Mouse (Mus musculus) intestine, embryonic 14.5 days (tissue): ENCODE results near the gene Tsen2. TPM values are rescaled to one million over a fixed set of nuclear protein-coding genes. Genes with fewer than 3 reads are reported as not detected.

Experiments
- ATAC-seq: fragments of 200-750 bp; cut with Nextera tagmentation; replicated peaks from 2 replicates; pipeline ENCODE4 v1.8.0; 2017; ENCODE audit warnings: low read depth, moderate number of reproducible peaks, moderate TSS enrichment, moderate library complexity; ENCODE audit not compliant: low FRiP score, low TSS enrichment
- DNase-seq: peaks from one replicate; pipeline ENCODE4 v3.0.0-alpha.2; 2018; ENCODE audit warnings: low spot score
- H3K27ac ChIP-seq: fragments of 300-500 bp; sonication (generic); 2 replicates; pipeline ENCODE4 v1.5.1; 2014; ENCODE audit warnings: low read depth, mild to moderate bottlenecking, control low read depth
- H3K27me3 ChIP-seq: fragments of 300-500 bp; sonication (generic); replicated peaks from 2 replicates; pipeline ENCODE4 v1.6.1; 2014; ENCODE audit warnings: low read length, control low read depth; ENCODE audit not compliant: control insufficient read depth, insufficient read depth
- H3K36me3 ChIP-seq: fragments of 300-500 bp; sonication (generic); 2 replicates; pipeline ENCODE4 v1.6.1; 2014; ENCODE audit warnings: low read length, control low read depth; ENCODE audit not compliant: control insufficient read depth, insufficient read depth
- H3K4me1 ChIP-seq: fragments of 300-500 bp; sonication (generic); replicated peaks from 2 replicates; pipeline ENCODE4 v1.6.1; 2014; ENCODE audit warnings: low read length, control low read depth, mixed read lengths; ENCODE audit not compliant: control insufficient read depth, insufficient read depth
- H3K4me2 ChIP-seq: fragments of 300-500 bp; sonication (generic); 2 replicates; pipeline ENCODE4 v1.6.1; 2014; ENCODE audit warnings: low read length
- H3K4me3 ChIP-seq: fragments of 300-500 bp; sonication (generic); 2 replicates; pipeline ENCODE4 v1.5.1; 2014; ENCODE audit warnings: low read depth, low read length, control low read depth, mixed read lengths
- H3K9ac ChIP-seq: fragments of 300-500 bp; sonication (generic); 2 replicates; pipeline ENCODE4 v1.6.1; 2014; ENCODE audit warnings: mild to moderate bottlenecking, low read length
- H3K9me3 ChIP-seq: fragments of 300-500 bp; sonication (generic); 2 replicates; pipeline ENCODE4 v1.6.1; 2016; ENCODE audit warnings: low read length, control low read depth; ENCODE audit not compliant: control insufficient read depth
- WGBS: fragments of 180-500 bp; shearing (Covaris S2); extraction: QIAGEN DNeasy Blood & Tissue Kit; methylation state at CpG from one replicate; pipeline ENCODE4 v1.1.7; 2014; 5-methylcytosine and 5-hydroxymethylcytosine counted together
- polyA plus RNA-seq: library from polyadenylated mRNA; unstranded; fragments of >200 nt; fragmentation: Nextera tagmentation; extraction: Ambion mirVana; gene quantifications from 2 replicates; pipeline ENCODE4 v1.2.1, GENCODE M21; 2014

Tsen2 gene
- polyA plus RNA-seq = 32.3 and 32.6 TPM in 2 replicates

- Histone ChIP-seq H3K9ac (peak within 1 kb of the TSS; percentile 74), H3K4me3 (peak within 1 kb of the TSS; percentile 79), H3K27me3 (no peaks in the 10 kb centered on the region), H3K4me1 (peaks cover 10% of the 10 kb centered on the region; the same call in 1 of the 2 replicates), H3K36me3 (peaks cover 19% of the 10 kb centered on the region), H3K27ac (peak within 1 kb of the TSS; percentile 52; the same call in 1 of the 2 replicates), H3K9me3 (no peaks in the 10 kb centered on the region), H3K4me2 (peak within 1 kb of the TSS; percentile 71)
- ATAC-seq = peak; percentile 85
- DNase-seq = peak; percentile 95
- WGBS = 1% methylated on average over 36 of the region's 38 CpGs
Measured at GRCm38 (mm10) chr6:115544442-115544970, at the start of gene Tsen2. Gene Tsen2, plus strand, starts transcription at chr6:115544664.

GRCm38 (mm10) chr6:115499540-115499939 lies 44.9 kb upstream of the Tsen2 start:
- DNase-seq (no peak), ATAC-seq (no peak)
- Histone ChIP-seq H3K4me1 (no peaks in the 10 kb centered on the region), H3K27me3 (no peaks in the 10 kb centered on the region), H3K4me3 (no peak overlapping the region), H3K36me3 (no peaks in the 10 kb centered on the region), H3K4me2 (no peak overlapping the region), H3K27ac (no peak overlapping the region), H3K9ac (no peak overlapping the region), H3K9me3 (no peaks in the 10 kb centered on the region)
- WGBS = 79% methylated on average over 14 of the region's 14 CpGs

- Histone ChIP-seq H3K4me2 (no peak overlapping the region), H3K9me3 (no peaks in the 10 kb centered on the region), H3K4me3 (no peak overlapping the region), H3K27me3 (no peaks in the 10 kb centered on the region), H3K4me1 (no peaks in the 10 kb centered on the region), H3K27ac (no peak overlapping the region), H3K9ac (no peak overlapping the region), H3K36me3 (no peaks in the 10 kb centered on the region)
- ATAC-seq (no peak), DNase-seq (no peak)
- WGBS = 84% methylated on average over 10 of the region's 10 CpGs
Measured at GRCm38 (mm10) chr6:115500234-115500633, 44.2 kb upstream of the Tsen2 start.

- Histone ChIP-seq H3K4me3 (no peak overlapping the region), H3K4me1 (no peaks in the 10 kb centered on the region), H3K9me3 (no peaks in the 10 kb centered on the region), H3K27me3 (no peaks in the 10 kb centered on the region), H3K9ac (no peak overlapping the region), H3K27ac (no peak overlapping the region), H3K36me3 (no peaks in the 10 kb centered on the region), H3K4me2 (no peak overlapping the region)
- DNase-seq = no peak
- no peak for ATAC-seq
- WGBS = 40% methylated on average over 3 of the region's 3 CpGs
Measured at GRCm38 (mm10) chr6:115501131-115501530, 43.3 kb upstream of the Tsen2 start.

GRCm38 (mm10) chr6:115503038-115503437 lies 41.4 kb upstream of the Tsen2 start:
- no peaks in the 10 kb centered on the region for H3K9me3 ChIP-seq
- DNase-seq (no peak), ATAC-seq (no peak; the same call in 1 of the 2 replicates)

GRCm38 (mm10) chr6:115503549-115504159 lies 40.8 kb upstream of the Tsen2 start:
- ATAC-seq (peak; percentile 76), DNase-seq (no peak)
- Histone ChIP-seq H3K4me3 (no peak overlapping the region), H3K4me2 (no peak overlapping the region), H3K27me3 (no peaks in the 10 kb centered on the region), H3K27ac (0 out of 2 replicates have a peak overlapping the region, but pooled peaks have one; percentile 12), H3K9ac (no peak overlapping the region), H3K4me1 (no peaks in the 10 kb centered on the region), H3K36me3 (no peaks in the 10 kb centered on the region), H3K9me3 (no peaks in the 10 kb centered on the region)
- WGBS = 71% methylated on average over 10 of the region's 10 CpGs

More at GRCm38 (mm10) chr6:115503038-115503437, 41.4 kb upstream of the Tsen2 start:
- Histone ChIP-seq H3K4me1 (no peaks in the 10 kb centered on the region), H3K9ac (no peak overlapping the region), H3K4me2 (no peak overlapping the region), H3K36me3 (no peaks in the 10 kb centered on the region), H3K27ac (no peak overlapping the region), H3K27me3 (no peaks in the 10 kb centered on the region), H3K4me3 (no peak overlapping the region)
- WGBS = 97% methylated on average over 4 of the region's 4 CpGs

GRCm38 (mm10) chr6:115504160-115504558 lies 40.3 kb upstream of the Tsen2 start:
- Histone ChIP-seq H3K4me3 (no peak overlapping the region), H3K4me1 (no peaks in the 10 kb centered on the region), H3K9ac (no peak overlapping the region), H3K27ac (0 out of 2 replicates have a peak overlapping the region, but pooled peaks have one; percentile 18), H3K4me2 (no peak overlapping the region), H3K27me3 (no peaks in the 10 kb centered on the region), H3K9me3 (no peaks in the 10 kb centered on the region), H3K36me3 (no peaks in the 10 kb centered on the region)
- ATAC-seq (peak; percentile 51; the same call in 1 of the 2 replicates), DNase-seq (no peak)
- 73% methylated on average over 3 of the region's 3 CpGs for WGBS

- ATAC-seq = no peak
Measured at GRCm38 (mm10) chr6:115504915-115505314, 39.5 kb upstream of the Tsen2 start.

GRCm38 (mm10) chr6:115506425-115506824 lies 38.0 kb upstream of the Tsen2 start:
- H3K9me3 ChIP-seq = no peaks in the 10 kb centered on the region
- DNase-seq (no peak), ATAC-seq (no peak)
- no peak overlapping the region for H3K9ac ChIP-seq
- no peak overlapping the region for H3K4me2 ChIP-seq
- no peak overlapping the region for H3K4me3 ChIP-seq
- no peaks in the 10 kb centered on the region for H3K4me1 ChIP-seq
- no peaks in the 10 kb centered on the region for H3K27me3 ChIP-seq
- WGBS = 92% methylated on average over 1 of the region's 1 CpGs
- H3K36me3 ChIP-seq = no peaks in the 10 kb centered on the region
- H3K27ac ChIP-seq = no peak overlapping the region

More at GRCm38 (mm10) chr6:115504915-115505314, 39.5 kb upstream of the Tsen2 start:
- Histone ChIP-seq H3K36me3 (no peaks in the 10 kb centered on the region), H3K27ac (no peak overlapping the region), H3K9me3 (no peaks in the 10 kb centered on the region), H3K4me1 (no peaks in the 10 kb centered on the region), H3K4me2 (no peak overlapping the region), H3K27me3 (no peaks in the 10 kb centered on the region), H3K4me3 (no peak overlapping the region), H3K9ac (no peak overlapping the region)
- no peak for DNase-seq
- 85% methylated on average over 5 of the region's 5 CpGs for WGBS
